Mouse (Mus musculus): ENCODE data around the gene AC129217.1. TPM values are rescaled to one million over a fixed set of nuclear protein-coding genes. Genes with fewer than 3 reads are reported as not detected.

AC129217.1 gene
- polyA plus RNA-seq, 1 experiment from 2014 or later, result not detected

DNA sequence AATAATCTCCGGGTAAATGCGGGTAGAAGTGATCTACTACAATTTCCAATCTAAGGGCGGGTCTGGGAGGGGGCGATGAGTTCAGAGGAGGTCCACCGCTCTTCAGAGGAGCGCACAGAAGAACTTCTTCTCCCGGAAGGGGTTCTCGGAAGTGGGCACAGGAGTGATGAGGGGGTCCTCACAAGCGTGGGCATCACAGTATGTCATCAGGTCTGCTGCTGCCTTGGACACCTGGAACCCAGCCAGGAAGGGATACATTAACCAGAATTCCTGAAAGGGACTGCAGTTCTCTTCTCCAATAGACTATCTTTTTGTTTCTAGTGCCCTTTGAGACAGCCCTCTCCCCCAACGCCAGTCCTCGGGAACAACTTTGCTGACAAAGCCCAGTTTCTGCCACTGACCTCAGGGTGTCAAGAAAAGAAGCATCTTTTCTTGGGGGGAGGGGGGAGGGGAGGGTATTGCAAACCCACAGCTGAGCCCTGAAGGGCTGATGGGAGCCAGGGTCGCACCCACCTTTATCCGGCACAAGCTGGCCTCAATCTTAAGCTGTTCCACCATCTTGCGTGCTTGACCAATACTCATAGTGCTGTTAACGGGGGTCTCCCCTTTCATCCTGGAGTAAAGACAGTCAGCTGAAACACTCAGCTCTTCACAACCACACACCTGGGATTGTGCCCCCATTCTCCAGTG is 8.6 kb downstream of the AC129217.1 start:
- Histone ChIP-seq H3K27me3 (ENCODE audit: insufficient read depth, poor library complexity, severe bottlenecking) (no peaks in the 10 kb centered on the region), H3K27ac (peak overlapping the region; percentile 98), H3K4me3 (peak overlapping the region; percentile 69), H3K9me3 (no peaks in the 10 kb centered on the region), H3K36me3 (peaks cover 44% of the 10 kb centered on the region), H3K4me1 (peaks cover 41% of the 10 kb centered on the region)
- DNase-seq (ENCODE audit: low spot score), result no peak
- 24% methylated on average over 15 of the region's 15 CpGs for WGBS

- peaks cover 41% of the 10 kb centered on the region for H3K4me1 ChIP-seq
- H3K36me3 ChIP-seq, result peaks cover 33% of the 10 kb centered on the region
- peak within 1 kb of the TSS; percentile 69 for H3K4me3 ChIP-seq
- peak within 1 kb of the TSS; percentile 98 for H3K27ac ChIP-seq
- 43% methylated on average over 11 of the region's 11 CpGs for WGBS
- DNase-seq (ENCODE audit: low spot score), result no peak
- H3K27me3 ChIP-seq (ENCODE audit: insufficient read depth, poor library complexity, severe bottlenecking), result no peaks in the 10 kb centered on the region
- no peaks in the 10 kb centered on the region for H3K9me3 ChIP-seq
These were observed 9.7 kb downstream of the AC129217.1 start, which contains the start of gene Gng3 for GRCm38 (mm10) chr19:8839103-8839907. Gng3 (minus strand) TSS chr19:8839194.

- Histone ChIP-seq H3K36me3 (peaks cover 24% of the 10 kb centered on the region), H3K4me3 (peak overlapping the region; percentile 60), H3K27ac (peak overlapping the region; percentile 85), H3K9me3 (no peaks in the 10 kb centered on the region), H3K27me3 (ENCODE audit: insufficient read depth, poor library complexity, severe bottlenecking) (no peaks in the 10 kb centered on the region), H3K4me1 (peaks cover 41% of the 10 kb centered on the region)
- 24% methylated on average over 29 of the region's 29 CpGs for WGBS
- DNase-seq (ENCODE audit: low spot score), result peak; percentile 92
These were observed 10.6 kb downstream of the AC129217.1 start for GRCm38 (mm10) chr19:8839908-8840791.

DNA sequence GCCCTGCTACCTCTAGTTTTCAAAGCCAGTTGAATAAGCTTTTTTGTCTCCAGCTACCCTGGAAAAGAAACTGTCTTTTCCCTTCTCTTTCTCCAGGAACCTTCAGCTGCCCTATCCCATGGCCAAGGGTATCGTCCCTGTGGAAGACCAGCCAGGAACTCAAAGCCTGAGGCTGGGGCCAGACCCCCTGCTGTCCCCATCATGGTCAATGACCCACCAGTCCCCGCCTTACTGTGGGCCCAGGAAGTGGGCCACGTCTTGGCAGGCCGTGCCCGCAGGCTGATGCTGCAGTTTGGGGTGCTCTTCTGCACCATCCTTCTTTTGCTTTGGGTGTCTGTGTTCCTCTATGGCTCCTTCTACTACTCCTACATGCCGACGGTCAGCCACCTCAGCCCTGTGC is 11.4 kb downstream of the AC129217.1 start:
- Histone ChIP-seq H3K4me1 (peaks cover 41% of the 10 kb centered on the region), H3K27ac (peak overlapping the region; percentile 85; the same call in 1 of the 2 replicates), H3K9me3 (no peaks in the 10 kb centered on the region), H3K36me3 (peaks cover 22% of the 10 kb centered on the region), H3K27me3 (ENCODE audit: insufficient read depth, poor library complexity, severe bottlenecking) (no peaks in the 10 kb centered on the region), H3K4me3 (peak overlapping the region; percentile 60)
- WGBS, result 88% methylated on average over 7 of the region's 7 CpGs
- DNase-seq (ENCODE audit: low spot score), result no peak

GRCm38 (mm10) chr19:8842961-8843360 is 13.4 kb downstream of the AC129217.1 start:
- DNase-seq (ENCODE audit: low spot score), result no peak
- Histone ChIP-seq H3K27ac (no peak overlapping the region), H3K27me3 (ENCODE audit: insufficient read depth, poor library complexity, severe bottlenecking) (no peaks in the 10 kb centered on the region), H3K4me1 (peaks cover 33% of the 10 kb centered on the region), H3K36me3 (peaks cover 38% of the 10 kb centered on the region), H3K9me3 (no peaks in the 10 kb centered on the region), H3K4me3 (no peak overlapping the region)
- WGBS, result 85% methylated on average over 6 of the region's 6 CpGs

DNA sequence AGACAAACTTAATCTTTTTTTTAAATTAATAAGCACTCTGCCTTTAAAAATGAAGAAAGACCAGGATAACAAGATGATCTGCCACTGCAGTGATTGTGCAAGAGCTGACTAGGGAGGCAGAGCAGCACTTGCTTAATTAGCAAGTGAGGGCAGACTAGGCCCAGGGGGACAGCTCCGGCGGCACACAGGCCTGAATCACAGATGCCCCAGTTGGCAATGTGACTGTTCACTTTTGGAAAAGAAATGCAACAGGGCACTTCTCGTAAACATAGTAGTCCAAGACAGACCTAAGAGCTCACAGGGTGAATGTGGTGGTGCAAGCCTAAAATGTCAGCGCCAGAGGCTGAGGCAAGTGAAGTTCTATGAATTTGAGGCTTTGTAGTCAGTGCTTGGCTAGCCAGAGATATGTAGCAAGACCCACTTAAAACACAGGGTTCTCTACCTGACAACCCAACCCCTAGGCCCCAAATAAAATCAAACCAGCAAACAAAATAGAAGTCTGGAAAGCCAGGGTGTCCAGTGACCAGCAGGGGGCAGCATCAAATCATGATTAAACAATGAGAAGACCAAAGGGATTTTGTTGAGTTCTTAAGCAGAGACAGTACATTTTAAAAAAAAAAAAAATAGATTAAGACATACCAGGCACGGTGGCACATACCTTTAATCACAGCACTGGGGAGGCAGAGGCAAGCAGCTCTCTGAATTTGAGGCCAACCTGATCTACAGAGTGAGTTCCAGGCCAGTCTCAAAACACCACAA is 15.0 kb downstream of the AC129217.1 start:
- 58% methylated on average over 5 of the region's 5 CpGs for WGBS
- Histone ChIP-seq H3K4me1 (peaks cover 18% of the 10 kb centered on the region), H3K4me3 (no peak overlapping the region), H3K36me3 (peaks cover 45% of the 10 kb centered on the region), H3K27ac (no peak overlapping the region), H3K27me3 (ENCODE audit: insufficient read depth, poor library complexity, severe bottlenecking) (no peaks in the 10 kb centered on the region), H3K9me3 (no peaks in the 10 kb centered on the region)
- DNase-seq (ENCODE audit: low spot score), result no peak

DNA sequence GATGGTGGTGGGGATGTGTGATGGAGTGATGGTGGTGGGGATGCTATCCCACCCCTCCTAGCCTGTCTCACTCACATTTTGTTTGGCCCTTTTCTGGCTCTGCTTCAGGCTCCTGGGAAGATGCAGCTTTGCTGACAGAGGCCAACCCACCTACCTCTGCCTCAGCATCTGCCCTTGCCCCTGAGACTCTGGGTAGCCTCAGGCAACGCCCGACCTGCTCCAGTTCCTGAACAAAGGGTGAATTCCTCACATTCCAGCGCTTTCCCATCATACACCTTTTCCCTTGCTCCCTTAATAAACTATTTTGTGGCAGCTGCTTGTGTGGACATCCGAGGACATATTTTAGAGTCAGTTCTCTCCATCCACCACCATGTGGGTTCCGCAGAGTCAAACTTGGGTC is 18.8 kb downstream of the AC129217.1 start:
- 78% methylated on average over 5 of the region's 5 CpGs for WGBS

GRCm38 (mm10) chr19:8850402-8850901 is 20.9 kb downstream of the AC129217.1 start, which contains the start of gene Lrrn4cl:
Lrrn4cl (plus strand) TSS chr19:8850768.
- H3K27ac ChIP-seq, result peak within 1 kb of the TSS; percentile 76
- H3K36me3 ChIP-seq, result peaks cover 31% of the 10 kb centered on the region
- no peaks in the 10 kb centered on the region for H3K9me3 ChIP-seq
- DNase-seq (ENCODE audit: low spot score), result no peak
- H3K4me3 ChIP-seq, result peak within 1 kb of the TSS; percentile 3; the same call in 1 of the 2 replicates
- WGBS, result 35% methylated on average over 7 of the region's 7 CpGs
- peaks cover 17% of the 10 kb centered on the region for H3K4me1 ChIP-seq
- no peaks in the 10 kb centered on the region for H3K27me3 ChIP-seq (ENCODE audit: insufficient read depth, poor library complexity, severe bottlenecking)

More for the DNA sequence above, 18.8 kb downstream of the AC129217.1 start:
- no peaks in the 10 kb centered on the region for H3K9me3 ChIP-seq
- H3K27me3 ChIP-seq (ENCODE audit: insufficient read depth, poor library complexity, severe bottlenecking), result no peaks in the 10 kb centered on the region
- no peak overlapping the region for H3K27ac ChIP-seq
- no peak overlapping the region for H3K4me3 ChIP-seq
- H3K36me3 ChIP-seq, result peaks cover 31% of the 10 kb centered on the region
- no peak for DNase-seq (ENCODE audit: low spot score)
- H3K4me1 ChIP-seq, result peaks cover 17% of the 10 kb centered on the region

DNA sequence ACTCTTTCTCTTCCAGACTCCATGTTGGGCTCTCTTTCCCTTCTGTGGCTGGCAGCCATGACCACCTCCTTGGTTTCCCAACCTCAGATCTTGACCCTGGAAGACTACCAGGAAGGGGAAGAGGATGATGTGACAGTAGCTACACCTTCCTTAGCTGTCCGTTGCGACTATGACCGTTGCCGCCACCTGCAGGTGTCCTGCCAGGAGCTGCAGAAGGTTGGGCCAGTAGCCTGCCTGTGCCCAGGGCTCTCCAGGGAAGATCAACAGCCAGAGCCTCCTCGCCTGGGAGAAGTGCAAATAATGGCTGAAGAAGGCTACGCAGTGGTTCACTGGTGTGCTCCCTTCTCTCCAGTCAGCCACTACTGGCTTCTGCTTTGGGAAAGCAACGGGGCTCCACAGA is 22.1 kb downstream of the AC129217.1 start:
- no peak for DNase-seq (ENCODE audit: low spot score)
- no peak overlapping the region for H3K27ac ChIP-seq
- H3K4me1 ChIP-seq, result peaks cover 17% of the 10 kb centered on the region
- H3K36me3 ChIP-seq, result peaks cover 19% of the 10 kb centered on the region
- no peaks in the 10 kb centered on the region for H3K27me3 ChIP-seq (ENCODE audit: insufficient read depth, poor library complexity, severe bottlenecking)
- H3K9me3 ChIP-seq, result no peaks in the 10 kb centered on the region
- no peak overlapping the region for H3K4me3 ChIP-seq
- WGBS, result 43% methylated on average over 7 of the region's 7 CpGs

DNA sequence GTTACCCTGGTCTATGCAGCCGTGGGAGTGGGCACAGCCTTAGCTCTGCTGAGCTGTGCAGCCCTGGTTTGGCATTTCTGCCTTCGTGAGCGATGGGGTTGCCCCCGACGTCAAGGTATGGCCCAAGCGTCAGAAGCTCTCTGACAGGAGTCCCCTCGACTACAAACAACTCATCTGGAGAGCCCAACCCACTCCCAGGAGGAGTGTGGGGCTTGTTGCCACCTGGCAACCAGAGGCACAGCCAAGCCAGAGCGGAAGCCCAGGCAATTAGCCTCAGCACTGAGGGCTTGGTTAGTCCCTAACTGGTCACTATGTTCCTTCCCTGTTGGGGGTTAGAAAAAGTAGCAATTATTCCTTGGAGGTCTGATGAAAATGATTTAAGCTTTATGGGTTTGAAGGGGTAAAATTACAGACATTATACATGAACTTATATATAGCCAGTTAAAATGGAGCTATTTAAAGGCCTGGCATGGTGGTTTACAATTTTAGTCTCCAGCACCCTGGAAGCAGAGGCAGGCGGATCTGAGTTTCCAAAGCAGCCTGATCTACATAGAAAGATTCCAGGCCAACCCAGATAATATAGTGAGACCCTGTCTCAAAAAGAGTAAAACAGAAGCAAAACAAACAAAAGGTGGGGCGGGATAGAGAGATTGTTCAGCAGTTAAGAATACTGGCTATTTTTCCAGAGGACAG is 22.8 kb downstream of the AC129217.1 start:
- H3K4me3 ChIP-seq, result no peak overlapping the region
- WGBS, result 56% methylated on average over 10 of the region's 10 CpGs
- DNase-seq (ENCODE audit: low spot score), result no peak
- no peaks in the 10 kb centered on the region for H3K27me3 ChIP-seq (ENCODE audit: insufficient read depth, poor library complexity, severe bottlenecking)
- peaks cover 12% of the 10 kb centered on the region for H3K36me3 ChIP-seq
- H3K27ac ChIP-seq, result no peak overlapping the region
- H3K9me3 ChIP-seq, result no peaks in the 10 kb centered on the region
- H3K4me1 ChIP-seq, result peaks cover 17% of the 10 kb centered on the region

- no peaks in the 10 kb centered on the region for H3K9me3 ChIP-seq
- H3K27me3 ChIP-seq (ENCODE audit: insufficient read depth, poor library complexity, severe bottlenecking), result no peaks in the 10 kb centered on the region
- H3K36me3 ChIP-seq, result 0 out of 2 replicates have a peak, but pooled peaks cover 5% of the 10 kb centered on the region
- peaks cover 17% of the 10 kb centered on the region for H3K4me1 ChIP-seq
- no peak overlapping the region for H3K4me3 ChIP-seq
- no peak for DNase-seq (ENCODE audit: low spot score)
- no peak overlapping the region for H3K27ac ChIP-seq
- 82% methylated on average over 3 of the region's 3 CpGs for WGBS
These were observed 23.5 kb downstream of the AC129217.1 start for GRCm38 (mm10) chr19:8853117-8853516.
